Mouse (Mus musculus): ENCODE data around the gene Olfr1462. TPM values are rescaled to one million over a fixed set of nuclear protein-coding genes. Genes with fewer than 3 reads are reported as not detected.

Olfr1462 gene
- total and polyA plus RNA-seq, 3 experiments = not detected

GRCm38 (mm10) chr19:13231028-13231427, 45.5 kb downstream of the Olfr1462 start, which contains the start of gene Olfr1463:
Gene Olfr1463 (plus strand): TSS chr19:13231328.
- dilution Hi-C loops (cut with MboI; ENCODE audit: extremely low pct_ligation_motif_present, extremely low pct_unique_long_range_greater_than_20kb, low sequenced_read_pairs) = no loop called here

More at GRCm38 (mm10) chr19:13231028-13231427, 45.5 kb downstream of the Olfr1462 start, which contains the start of gene Olfr1463:
- no peaks in the 10 kb centered on the region for H3K4me1 ChIP-seq (ENCODE audit: control insufficient read depth in 1 of 2, insufficient read depth in 2 of 2)
- H3K4me2 ChIP-seq (ENCODE audit: insufficient read depth, low read depth, poor library complexity, severe bottlenecking) = no peak within 1 kb of the TSS
- H3K9me3 ChIP-seq (replicated peaks; ENCODE audit: low read length) = no peaks in the 10 kb centered on the region
- no peaks in the 10 kb centered on the region for H3K79me2 ChIP-seq (replicated peaks; ENCODE audit: control insufficient read depth, extremely low read depth, insufficient read depth, poor library complexity, severe bottlenecking)
- H3K9ac ChIP-seq (ENCODE audit: insufficient read depth, low read depth) = no peak within 1 kb of the TSS
- no peak within 1 kb of the TSS for H3K27ac ChIP-seq (ENCODE audit: insufficient read depth, low read depth)
- no peak for DNase-seq (ENCODE audit: extremely low read depth)
- TF ChIP-seq EP300 (IDR thresholded peaks at IDR 0.05; ENCODE audit: low read length) (no peak), ZNF384 (IDR thresholded peaks at IDR 0.05; ENCODE audit: low read depth, low read length) (no peak), SMC3 (IDR thresholded peaks at IDR 0.05; ENCODE audit: low read depth, low read length) (no peak), MAZ (IDR thresholded peaks at IDR 0.05; ENCODE audit: low read depth, low read length) (no peak), ETS1 (conservative IDR thresholded peaks at IDR 0.05; ENCODE audit: low read depth, low read length) (no peak), RAD21 (IDR thresholded peaks at IDR 0.05; ENCODE audit: low read depth, low read length) (no peak), MYC (IDR thresholded peaks at IDR 0.05; ENCODE audit: low read depth, low read length) (no peak), E2F4 (IDR thresholded peaks at IDR 0.05; ENCODE audit: insufficient replicate concordance, low read depth, low read length) (no peak), PAX5 (IDR thresholded peaks at IDR 0.05; ENCODE audit: low read length) (no peak), JUN (IDR thresholded peaks at IDR 0.05; ENCODE audit: insufficient read depth, low read depth, low read length) (no peak), HCFC1 (IDR thresholded peaks at IDR 0.05; ENCODE audit: low read depth, low read length) (no peak), UBTF (IDR thresholded peaks at IDR 0.05; ENCODE audit: low read depth, low read length) (no peak), CHD1 (IDR thresholded peaks at IDR 0.05; ENCODE audit: low read depth, low read length) (no peak), ZC3H11A (IDR thresholded peaks at IDR 0.05; ENCODE audit: low read depth, low read length) (no peak), JUND (conservative IDR thresholded peaks at IDR 0.05; ENCODE audit: low read depth, low read length) (no peak), CHD2 (IDR thresholded peaks at IDR 0.05; ENCODE audit: low read length) (no peak), CTCF (conservative IDR thresholded peaks at IDR 0.05 in 1 of 2, IDR thresholded peaks at IDR 0.05 in 1 of 2; ENCODE audit: low read depth in 2 of 2, low read length in 2 of 2) (no peak)
- in situ Hi-C loops (cut with MboI; ENCODE audit: low pct_ligation_motif_present, low pct_unique_long_range_greater_than_20kb, low sequenced_read_pairs) = no loop called here
- H3K36me3 ChIP-seq (replicated peaks in 1 of 2; ENCODE audit: control insufficient read depth in 1 of 2, insufficient read depth in 1 of 2, low read length in 1 of 2) = no peaks in the 10 kb centered on the region
- H3K4me3 ChIP-seq (replicated peaks in 1 of 3; ENCODE audit: low read depth in 2 of 3, low read length in 2 of 3, poor library complexity in 1 of 3) = no peak within 1 kb of the TSS
- H3K27me3 ChIP-seq (replicated peaks) = no peaks in the 10 kb centered on the region

Other genes starting within 250 kb of the Olfr1462 start
- not detected in 2 replicates for gene Olfr1450, start 235.5 kb upstream of the Olfr1462 start, total RNA-seq (2012; rRNA removed)
- not detected in 2 replicates for gene Olfr1450, start 235.5 kb upstream of the Olfr1462 start, total RNA-seq (2014; rRNA removed)
- not detected in 2 replicates for gene Olfr1450, start 235.5 kb upstream of the Olfr1462 start, polyA plus RNA-seq (2012; ENCODE audit: insufficient read length, low read depth)
- gene Olfr1451, start 190.7 kb upstream of the Olfr1462 start, total RNA-seq (2012; rRNA removed) = not detected in 2 replicates
- not detected in 2 replicates for gene Olfr1451, start 190.7 kb upstream of the Olfr1462 start, total RNA-seq (2014; rRNA removed)
- not detected in 2 replicates for gene Olfr1451, start 190.7 kb upstream of the Olfr1462 start, polyA plus RNA-seq (2012; ENCODE audit: insufficient read length, low read depth)
- gene Olfr1453, start 157.4 kb upstream of the Olfr1462 start, total RNA-seq (2012; rRNA removed) = not detected in 2 replicates
- gene Olfr1453, start 157.4 kb upstream of the Olfr1462 start, total RNA-seq (2014; rRNA removed) = not detected in 2 replicates
- gene Olfr1453, start 157.4 kb upstream of the Olfr1462 start, polyA plus RNA-seq (2012; ENCODE audit: insufficient read length, low read depth) = not detected in 2 replicates
- not detected in 2 replicates for gene Olfr1454, start 125.1 kb upstream of the Olfr1462 start, total RNA-seq (2012; rRNA removed)
- gene Olfr1454, start 125.1 kb upstream of the Olfr1462 start, total RNA-seq (2014; rRNA removed) = not detected in 2 replicates
- gene Olfr1454, start 125.1 kb upstream of the Olfr1462 start, polyA plus RNA-seq (2012; ENCODE audit: insufficient read length, low read depth) = not detected in 2 replicates
- gene Olfr1457, start 87.8 kb upstream of the Olfr1462 start, total RNA-seq (2012; rRNA removed) = not detected in 2 replicates
- gene Olfr1457, start 87.8 kb upstream of the Olfr1462 start, total RNA-seq (2014; rRNA removed) = not detected in 2 replicates
- not detected in 2 replicates for gene Olfr1457, start 87.8 kb upstream of the Olfr1462 start, polyA plus RNA-seq (2012; ENCODE audit: insufficient read length, low read depth)
- not detected in 2 replicates for gene Olfr1458, start 79.0 kb upstream of the Olfr1462 start, total RNA-seq (2012; rRNA removed)
- gene Olfr1458, start 79.0 kb upstream of the Olfr1462 start, total RNA-seq (2014; rRNA removed) = not detected in 2 replicates
- not detected in 2 replicates for gene Olfr1458, start 79.0 kb upstream of the Olfr1462 start, polyA plus RNA-seq (2012; ENCODE audit: insufficient read length, low read depth)
- not detected in 2 replicates for gene Olfr1459, start 36.2 kb upstream of the Olfr1462 start, total RNA-seq (2012; rRNA removed)
- gene Olfr1459, start 36.2 kb upstream of the Olfr1462 start, total RNA-seq (2014; rRNA removed) = not detected in 2 replicates
- 0.07 TPM in 1 of 2 replicates, not detected in the other for gene Olfr1459, start 36.2 kb upstream of the Olfr1462 start, polyA plus RNA-seq (2012; ENCODE audit: insufficient read length, low read depth)
- gene Olfr1461, start 22.7 kb upstream of the Olfr1462 start, total RNA-seq (2012; rRNA removed) = not detected in 2 replicates
- not detected in 2 replicates for gene Olfr1461, start 22.7 kb upstream of the Olfr1462 start, total RNA-seq (2014; rRNA removed)
- gene Olfr1461, start 22.7 kb upstream of the Olfr1462 start, polyA plus RNA-seq (2012; ENCODE audit: insufficient read length, low read depth) = not detected in 2 replicates
- not detected in 2 replicates for gene Olfr1463, start 45.6 kb downstream of the Olfr1462 start, total RNA-seq (2012; rRNA removed)
- not detected in 2 replicates for gene Olfr1463, start 45.6 kb downstream of the Olfr1462 start, total RNA-seq (2014; rRNA removed)
- gene Olfr1463, start 45.6 kb downstream of the Olfr1462 start, polyA plus RNA-seq (2012; ENCODE audit: insufficient read length, low read depth) = not detected in 2 replicates
- not detected in 2 replicates for gene Olfr1465, start 129.8 kb downstream of the Olfr1462 start, total RNA-seq (2012; rRNA removed)
- not detected in 2 replicates for gene Olfr1465, start 129.8 kb downstream of the Olfr1462 start, total RNA-seq (2014; rRNA removed)
- gene Olfr1465, start 129.8 kb downstream of the Olfr1462 start, polyA plus RNA-seq (2012; ENCODE audit: insufficient read length, low read depth) = not detected in 2 replicates
- not detected in 2 replicates for gene Olfr1466, start 153.1 kb downstream of the Olfr1462 start, total RNA-seq (2012; rRNA removed)
- gene Olfr1466, start 153.1 kb downstream of the Olfr1462 start, total RNA-seq (2014; rRNA removed) = not detected in 2 replicates
- not detected in 2 replicates for gene Olfr1466, start 153.1 kb downstream of the Olfr1462 start, polyA plus RNA-seq (2012; ENCODE audit: insufficient read length, low read depth)
- not detected in 2 replicates for gene Olfr1467, start 176.5 kb downstream of the Olfr1462 start, total RNA-seq (2012; rRNA removed)
- not detected in 2 replicates for gene Olfr1467, start 176.5 kb downstream of the Olfr1462 start, total RNA-seq (2014; rRNA removed)
- gene Olfr1467, start 176.5 kb downstream of the Olfr1462 start, polyA plus RNA-seq (2012; ENCODE audit: insufficient read length, low read depth) = not detected in 2 replicates
- gene Olfr1469, start 222.1 kb downstream of the Olfr1462 start, total RNA-seq (2012; rRNA removed) = not detected in 2 replicates
- gene Olfr1469, start 222.1 kb downstream of the Olfr1462 start, total RNA-seq (2014; rRNA removed) = not detected in 2 replicates
- not detected in 2 replicates for gene Olfr1469, start 222.1 kb downstream of the Olfr1462 start, polyA plus RNA-seq (2012; ENCODE audit: insufficient read length, low read depth)

Measured in CH12.LX (cell line).